Comparison of ENCODE assay signal across 19 mouse cellular contexts in genomic region chr4:31343312-31344248, GRCm38 (mm10).
DNase-seq lines count a peak whose midpoint lies in the region; ATAC-seq lines count a peak whose summit lies in the region.
"Had no signal": no experiment of that assay in that cellular context is flagged by ENCODE, and none has a peak within 500 bp of the region (broad histone marks: within the 10 kb centered on the region; RNA-seq: fewer than 3 reads in every experiment).

No protein-coding gene starts in this region.

- no peaks in the 10 kb centered on the region for H3K27me3 ChIP-seq in hindbrain, embryonic 12.5 days
- H3K27me3 ChIP-seq in hindbrain, embryonic 11.5 days (ENCODE audit: control insufficient read depth, insufficient read depth, low read length), result no peaks in the 10 kb centered on the region
- H3K27me3 ChIP-seq in lung, embryonic 15.5 days, result no peaks in the 10 kb centered on the region
- no peaks in the 10 kb centered on the region for H3K27me3 ChIP-seq in hindbrain, embryonic 14.5 days (ENCODE audit: control insufficient read depth, insufficient read depth, low read length)
- no peaks in the 10 kb centered on the region for H3K27me3 ChIP-seq in midbrain, embryonic 16.5 days (ENCODE audit: control insufficient read depth, insufficient read depth, low read depth, low read length)
- H3K27me3 ChIP-seq: embryonic facial prominence, embryonic 15.5 days; forebrain, embryonic 13.5 days; midbrain, embryonic 12.5 days; neural tube, embryonic 12.5 days; Patski had no signal

- 78% methylated on average over 5 of the region's 5 CpGs for WGBS in hindbrain, embryonic 12.5 days
- 83% methylated on average over 5 of the region's 5 CpGs for WGBS in hindbrain, embryonic 11.5 days
- 36% methylated on average over 5 of the region's 5 CpGs for WGBS in lung, embryonic 15.5 days
- WGBS in hindbrain, embryonic 14.5 days, result 64% methylated on average over 5 of the region's 5 CpGs
- WGBS in midbrain, embryonic 16.5 days, result 56% methylated on average over 5 of the region's 5 CpGs

- H3K4me2 ChIP-seq in hindbrain, embryonic 12.5 days (replicated peaks), result no peak overlapping the region
- no peak overlapping the region for H3K4me2 ChIP-seq in hindbrain, embryonic 11.5 days (replicated peaks; ENCODE audit: low read depth, low read length)
- H3K4me2 ChIP-seq in lung, embryonic 15.5 days, result no peak overlapping the region
- H3K4me2 ChIP-seq in hindbrain, embryonic 14.5 days (replicated peaks), result no peak overlapping the region
- H3K4me2 ChIP-seq in midbrain, embryonic 16.5 days (ENCODE audit: low read length), result no peak overlapping the region
- H3K4me2 ChIP-seq: embryonic facial prominence, embryonic 15.5 days; forebrain, embryonic 13.5 days; midbrain, embryonic 12.5 days; neural tube, embryonic 12.5 days had no signal

- no peak overlapping the region for H3K9ac ChIP-seq in hindbrain, embryonic 12.5 days
- no peak overlapping the region for H3K9ac ChIP-seq in hindbrain, embryonic 11.5 days (ENCODE audit: low read depth, low read length)
- no peak overlapping the region for H3K9ac ChIP-seq in lung, embryonic 15.5 days
- no peak overlapping the region for H3K9ac ChIP-seq in hindbrain, embryonic 14.5 days
- H3K9ac ChIP-seq in midbrain, embryonic 16.5 days (ENCODE audit: low read depth, low read length), result no peak overlapping the region
- H3K9ac ChIP-seq: embryonic facial prominence, embryonic 15.5 days; forebrain, embryonic 13.5 days; midbrain, embryonic 12.5 days; neural tube, embryonic 12.5 days had no signal

- H3K4me1 ChIP-seq in hindbrain, embryonic 12.5 days, result no peaks in the 10 kb centered on the region
- H3K4me1 ChIP-seq in hindbrain, embryonic 11.5 days (replicated peaks; ENCODE audit: control insufficient read depth, insufficient read depth, low read length), result no peaks in the 10 kb centered on the region
- no peaks in the 10 kb centered on the region for H3K4me1 ChIP-seq in lung, embryonic 15.5 days
- 0 out of 2 replicates have a peak, but pooled peaks cover 6% of the 10 kb centered on the region for H3K4me1 ChIP-seq in hindbrain, embryonic 14.5 days (replicated peaks; ENCODE audit: control insufficient read depth, insufficient read depth, low read length)
- H3K4me1 ChIP-seq in midbrain, embryonic 16.5 days (ENCODE audit: control insufficient read depth, insufficient read depth, low read length), result no peaks in the 10 kb centered on the region
- H3K4me1 ChIP-seq: embryonic facial prominence, embryonic 15.5 days; forebrain, embryonic 13.5 days; midbrain, embryonic 12.5 days; neural tube, embryonic 12.5 days had no signal

- DNase-seq in hindbrain, embryonic 11.5 days (ENCODE audit: low spot score), result no peak
- no peak for DNase-seq in lung, postnatal 10 days
- DNase-seq in hindbrain, embryonic 14.5 days (ENCODE audit: low spot score), result no peak
- no peak for DNase-seq in heart, adult 8-10 months (ENCODE audit: low spot score)
- DNase-seq in gastrocnemius, postnatal 4 days (ENCODE audit: low spot score in 2 of 2), result no peak
- DNase-seq: cerebellum, adult 11 months; heart, postnatal 10 days; lung, adult 18-20 months; thymus, adult 2 months had no signal

- H3K9me3 ChIP-seq in hindbrain, embryonic 12.5 days (replicated peaks), result no peaks in the 10 kb centered on the region
- no peaks in the 10 kb centered on the region for H3K9me3 ChIP-seq in hindbrain, embryonic 11.5 days (ENCODE audit: control insufficient read depth, low read length)
- no peaks in the 10 kb centered on the region for H3K9me3 ChIP-seq in lung, embryonic 15.5 days
- H3K9me3 ChIP-seq in hindbrain, embryonic 14.5 days (ENCODE audit: control insufficient read depth, low read length), result no peaks in the 10 kb centered on the region
- H3K9me3 ChIP-seq in midbrain, embryonic 16.5 days (replicated peaks; ENCODE audit: control insufficient read depth, low read length, poor library complexity, severe bottlenecking), result no peaks in the 10 kb centered on the region
- H3K9me3 ChIP-seq: embryonic facial prominence, embryonic 15.5 days; forebrain, embryonic 13.5 days; midbrain, embryonic 12.5 days; neural tube, embryonic 12.5 days had no signal

- H3K4me3 ChIP-seq in hindbrain, embryonic 12.5 days, result no peak overlapping the region
- H3K4me3 ChIP-seq in hindbrain, embryonic 11.5 days (ENCODE audit: low read depth, low read length), result no peak overlapping the region
- no peak overlapping the region for H3K4me3 ChIP-seq in lung, embryonic 15.5 days
- H3K4me3 ChIP-seq in hindbrain, embryonic 14.5 days (replicated peaks; ENCODE audit: low read length), result no peak overlapping the region
- H3K4me3 ChIP-seq in midbrain, embryonic 16.5 days (ENCODE audit: low read depth, low read length), result no peak overlapping the region
- H3K4me3 ChIP-seq: embryonic facial prominence, embryonic 15.5 days; forebrain, embryonic 13.5 days; layer of hippocampus, adult 2 months; midbrain, embryonic 12.5 days; neural tube, embryonic 12.5 days had no signal

- 0 out of 2 replicates have a peak overlapping the region, but pooled peaks have one; percentile 1 for H3K27ac ChIP-seq in hindbrain, embryonic 12.5 days
- H3K27ac ChIP-seq in hindbrain, embryonic 11.5 days (ENCODE audit: low read depth, low read length), result no peak overlapping the region
- no peak overlapping the region for H3K27ac ChIP-seq in lung, embryonic 15.5 days
- H3K27ac ChIP-seq in hindbrain, embryonic 14.5 days, result peak overlapping the region; percentile 44
- peak overlapping the region; percentile 25; the same call in 1 of the 2 replicates for H3K27ac ChIP-seq in midbrain, embryonic 16.5 days (ENCODE audit: low read length)
- H3K27ac ChIP-seq: embryonic facial prominence, embryonic 15.5 days; forebrain, embryonic 13.5 days; layer of hippocampus, adult 2 months; midbrain, embryonic 12.5 days; neural tube, embryonic 12.5 days had no signal

- ATAC-seq in hindbrain, embryonic 12.5 days (ENCODE audit: low FRiP score), result no peak; the same call in 1 of the 2 replicates
- ATAC-seq in hindbrain, embryonic 11.5 days (ENCODE audit: low FRiP score), result no peak
- peak; percentile 64; the same call in 1 of the 2 replicates for ATAC-seq in lung, embryonic 15.5 days (ENCODE audit: borderline replicate concordance, extremely low read depth, low FRiP score, low TSS enrichment)
- 0 out of 2 replicates have a peak, but pooled peaks have one; percentile 27 for ATAC-seq in hindbrain, embryonic 14.5 days (ENCODE audit: low FRiP score)
- peak; percentile 81 for ATAC-seq in midbrain, embryonic 16.5 days
- ATAC-seq: forebrain, embryonic 13.5 days; intestine, embryonic 16.5 days; Patski had no signal

- H3K36me3 ChIP-seq in hindbrain, embryonic 12.5 days, result no peaks in the 10 kb centered on the region
- no peaks in the 10 kb centered on the region for H3K36me3 ChIP-seq in hindbrain, embryonic 11.5 days (ENCODE audit: control insufficient read depth, insufficient read depth, low read length)
- H3K36me3 ChIP-seq in lung, embryonic 15.5 days, result no peaks in the 10 kb centered on the region
- H3K36me3 ChIP-seq in hindbrain, embryonic 14.5 days (replicated peaks; ENCODE audit: control insufficient read depth, insufficient read depth), result no peaks in the 10 kb centered on the region
- no peaks in the 10 kb centered on the region for H3K36me3 ChIP-seq in midbrain, embryonic 16.5 days (ENCODE audit: control insufficient read depth, insufficient read depth, low read length)
- H3K36me3 ChIP-seq: embryonic facial prominence, embryonic 15.5 days; midbrain, embryonic 12.5 days; neural tube, embryonic 12.5 days had no signal

Comparison
In these comparisons a context has a peak if more than half of its experiments do, and no peak if none do; other contexts are left out.
1. ATAC-seq: peak in lung, embryonic 15.5 days (single experiment), hindbrain, embryonic 14.5 days (single experiment) and midbrain, embryonic 16.5 days (single experiment); none in hindbrain, embryonic 12.5 days (single experiment) and hindbrain, embryonic 11.5 days (single experiment).
2. H3K27ac ChIP-seq: peak in hindbrain, embryonic 12.5 days (single experiment), hindbrain, embryonic 14.5 days (single experiment) and midbrain, embryonic 16.5 days (single experiment); none in hindbrain, embryonic 11.5 days (single experiment) and lung, embryonic 15.5 days (single experiment).